Mouse (Mus musculus) fibroblast of lung, adult 2 months (primary cell): ENCODE measurements around the gene Palm3.

Experiments used
- DNase-seq: peaks from one replicate; pipeline ENCODE4 v3.0.0-alpha.2; 2011; ENCODE audit warnings: low read depth

The Palm3 gene

DNA sequence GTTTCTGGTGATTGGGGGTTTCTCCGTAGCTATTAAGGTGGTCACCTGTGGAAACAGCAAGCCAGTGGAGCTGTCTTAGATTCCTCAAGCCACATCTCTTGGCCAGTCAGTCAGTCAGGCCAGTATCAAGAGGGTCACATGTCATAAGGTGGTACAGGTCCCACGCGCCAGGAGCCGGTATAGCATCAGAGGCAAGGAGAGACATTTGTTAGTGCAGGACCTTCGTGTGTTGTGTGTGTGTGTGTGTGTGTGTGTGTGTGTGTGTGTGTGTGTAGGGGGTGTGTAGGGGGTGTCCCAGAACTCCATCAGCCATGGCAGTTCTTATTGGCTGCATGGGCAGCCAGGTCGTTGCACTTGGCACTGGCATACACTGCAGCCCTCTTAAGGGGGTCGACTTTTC is 46.6 kb downstream of the Palm3 start:
- DNase-seq = no peak

DNA sequence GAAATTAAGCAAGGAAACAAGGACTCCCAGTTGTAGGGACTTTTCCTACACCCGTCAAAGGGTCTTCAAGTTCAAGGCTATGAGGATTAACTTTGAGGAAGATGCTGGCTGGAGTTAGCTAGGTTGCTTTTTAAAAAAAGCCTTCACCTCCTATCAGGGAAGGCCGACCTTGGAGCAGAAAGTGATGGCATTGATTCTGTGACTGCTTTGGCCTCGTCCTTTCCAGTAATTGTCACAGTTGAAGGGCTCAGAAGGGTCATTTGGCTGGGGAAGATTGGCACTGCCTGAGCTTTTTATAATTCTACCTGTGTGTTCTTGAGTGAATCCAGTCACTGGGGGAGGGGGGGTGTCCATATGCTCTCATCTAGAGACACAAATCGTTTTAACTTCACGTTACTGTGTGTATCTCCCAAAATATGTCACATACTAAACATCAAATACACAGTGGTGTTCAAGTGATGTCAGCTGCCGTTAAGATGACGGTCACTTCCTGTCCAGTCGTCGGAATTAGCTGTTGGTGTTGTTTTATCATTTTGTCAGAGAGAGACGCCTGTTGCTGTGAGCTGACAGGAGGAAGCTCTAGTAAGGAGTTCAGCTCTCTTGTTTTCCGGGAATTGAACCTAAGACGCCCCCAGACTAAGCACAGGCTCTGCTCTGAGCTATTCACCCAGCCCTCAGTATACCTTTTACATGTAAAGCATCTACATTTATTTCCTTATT is 47.2 kb downstream of the Palm3 start:
- DNase-seq = no peak

DNA sequence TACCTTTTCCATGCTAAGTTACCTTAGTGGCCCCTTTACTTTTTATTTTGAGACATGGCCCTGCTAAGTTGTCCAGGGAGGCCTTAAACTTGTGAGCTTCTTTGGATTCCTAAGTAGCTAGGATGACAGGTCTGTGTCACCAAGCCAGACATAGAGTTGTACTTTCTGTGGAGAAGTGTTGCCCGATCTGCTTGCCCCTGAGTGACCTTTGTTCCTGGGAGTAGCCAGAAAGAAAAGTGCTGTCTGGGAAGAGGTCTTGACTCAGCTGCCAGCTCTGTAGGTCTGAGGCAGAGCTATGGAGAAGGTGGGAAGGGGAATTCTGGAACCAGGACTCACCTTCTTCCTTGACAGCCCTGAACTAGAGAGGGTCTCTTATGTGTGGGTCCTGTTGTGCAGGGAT is 47.9 kb downstream of the Palm3 start:
- no peak for DNase-seq

DNA sequence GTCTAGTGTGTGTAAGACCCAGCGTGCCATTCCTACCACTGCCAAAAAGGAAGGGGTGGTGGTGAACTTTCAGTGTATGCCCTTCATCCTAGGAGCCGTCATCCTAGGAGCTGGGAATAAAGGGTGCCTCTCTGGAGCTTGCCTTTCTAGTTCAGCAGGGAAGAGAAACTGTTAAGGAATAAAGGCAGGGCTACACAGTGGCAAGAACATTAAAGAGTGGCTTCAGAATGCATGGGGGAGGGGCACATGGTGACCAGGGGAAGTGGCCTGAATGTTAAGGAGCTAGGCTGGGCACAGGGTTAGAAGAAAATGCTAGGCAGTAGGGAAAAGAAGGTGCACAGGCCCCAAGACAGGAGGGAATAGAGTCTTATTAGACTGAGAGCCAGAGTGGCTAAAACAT is 48.5 kb downstream of the Palm3 start:
- DNase-seq = no peak

DNA sequence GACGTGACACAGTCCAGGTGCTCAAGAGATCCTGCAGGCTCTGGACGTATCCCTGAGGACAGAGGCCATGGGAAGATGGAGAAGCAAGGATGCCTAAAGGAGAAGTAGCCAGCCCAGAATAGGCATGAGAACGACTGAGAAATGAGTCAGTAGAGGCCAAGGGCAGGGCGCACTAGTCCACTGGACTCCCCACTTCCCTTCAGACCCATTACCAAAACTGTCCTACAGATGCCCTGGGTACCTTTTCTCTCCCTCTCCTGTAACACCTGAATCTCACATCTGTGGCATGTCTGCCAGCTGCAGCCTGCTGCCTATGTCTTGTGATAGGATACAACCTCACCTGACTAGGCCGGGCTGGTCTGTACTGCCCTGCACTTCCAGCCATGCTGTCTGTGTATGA is 49.0 kb downstream of the Palm3 start:
- no peak for DNase-seq

DNA sequence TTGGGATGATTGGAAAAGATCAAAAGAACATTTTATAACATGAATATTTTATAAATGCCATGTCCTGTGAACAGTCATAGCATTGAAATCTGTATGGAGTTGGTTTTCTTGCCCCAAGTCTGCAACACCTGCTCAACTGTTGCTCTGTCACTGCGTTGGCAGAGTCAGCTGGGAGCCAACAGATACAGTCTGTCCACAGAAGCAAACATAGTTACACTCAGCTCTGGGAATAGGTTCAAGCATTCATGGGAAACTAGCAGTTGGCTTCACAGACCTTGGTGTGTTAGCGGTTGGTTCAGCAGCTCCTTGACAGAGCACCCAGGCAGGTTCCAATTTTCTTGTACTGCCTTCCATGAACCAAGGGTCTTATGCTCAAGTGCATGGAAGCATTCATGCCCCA is 49.4 kb downstream of the Palm3 start:
- DNase-seq = peak; percentile 80

DNA sequence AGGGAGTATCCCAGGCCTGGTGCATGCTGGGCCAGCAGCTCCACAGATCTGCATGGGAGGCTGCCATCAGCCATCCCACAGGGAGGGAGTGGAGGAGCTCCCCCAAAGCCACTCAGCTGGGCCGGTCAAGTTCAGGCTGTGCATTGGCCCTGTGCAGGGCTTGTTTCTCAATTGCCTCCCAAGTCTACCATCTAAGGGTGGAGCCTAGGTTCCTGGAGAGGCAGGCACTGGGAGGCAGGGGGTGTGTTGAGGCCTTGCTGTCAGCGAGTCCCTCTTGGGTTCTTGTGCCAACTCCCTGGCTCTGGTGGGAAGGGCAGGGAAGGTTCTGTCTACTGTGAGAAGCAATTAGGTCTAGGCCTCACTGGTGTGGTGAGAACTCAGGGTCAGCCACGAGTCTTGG is 50.6 kb downstream of the Palm3 start:
- DNase-seq = peak; percentile 38

DNA sequence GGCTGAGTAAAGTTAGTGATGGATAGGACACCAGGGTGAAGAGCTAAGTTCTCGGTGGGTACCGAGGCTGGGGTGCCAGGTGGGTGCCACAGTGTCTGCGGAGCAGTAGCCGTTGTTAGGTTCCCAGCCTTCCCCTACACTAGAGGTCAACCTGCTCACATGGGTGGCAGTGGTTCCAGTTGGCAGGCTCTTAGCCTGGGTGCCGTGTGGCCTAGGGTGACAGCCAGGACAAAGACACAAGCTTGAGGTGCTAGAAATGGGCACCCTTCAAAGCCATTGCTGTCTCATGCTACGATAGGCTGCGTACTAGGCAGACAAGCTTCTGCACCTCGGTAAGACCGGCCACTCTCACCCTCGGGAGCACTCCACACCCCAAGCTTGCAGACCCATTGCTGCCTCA is 51.0 kb downstream of the Palm3 start:
- no peak for DNase-seq

DNA sequence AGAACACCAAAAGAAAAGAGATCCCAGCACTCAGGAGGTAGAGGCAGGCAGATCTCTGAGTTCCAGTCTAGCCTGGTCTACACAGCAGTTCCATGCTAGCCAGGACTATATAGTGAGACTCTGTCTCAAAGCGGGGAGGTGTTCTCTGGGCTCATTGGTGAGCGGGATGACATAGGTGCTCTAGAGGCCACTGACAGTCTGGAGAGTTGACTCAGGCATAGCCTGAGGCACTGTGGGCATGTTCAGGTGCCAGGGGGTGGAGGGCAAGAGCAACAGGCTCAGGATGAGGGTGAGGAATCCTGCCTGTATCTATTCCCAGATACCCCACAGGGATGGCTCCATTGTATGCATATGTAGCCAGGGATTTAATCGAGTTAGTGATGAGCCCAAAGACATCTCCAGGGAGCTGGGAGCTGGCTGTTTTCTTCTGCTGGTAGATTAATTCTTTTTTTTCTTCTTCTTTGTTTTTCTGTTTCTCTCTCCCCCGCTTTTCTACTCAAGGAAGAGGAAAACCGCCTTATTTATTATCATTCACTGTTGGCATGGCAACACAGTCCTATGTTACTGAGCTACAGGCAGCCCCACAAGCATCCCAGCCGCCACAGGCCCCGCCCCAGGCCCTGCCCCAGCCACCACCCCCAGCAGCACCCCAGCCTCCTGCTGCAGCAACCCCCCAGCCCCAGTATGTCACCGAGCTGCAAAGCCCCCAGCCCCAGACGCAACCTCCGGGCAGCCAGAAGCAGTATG is 52.1 kb downstream of the Palm3 start:
- DNase-seq = no peak

DNA sequence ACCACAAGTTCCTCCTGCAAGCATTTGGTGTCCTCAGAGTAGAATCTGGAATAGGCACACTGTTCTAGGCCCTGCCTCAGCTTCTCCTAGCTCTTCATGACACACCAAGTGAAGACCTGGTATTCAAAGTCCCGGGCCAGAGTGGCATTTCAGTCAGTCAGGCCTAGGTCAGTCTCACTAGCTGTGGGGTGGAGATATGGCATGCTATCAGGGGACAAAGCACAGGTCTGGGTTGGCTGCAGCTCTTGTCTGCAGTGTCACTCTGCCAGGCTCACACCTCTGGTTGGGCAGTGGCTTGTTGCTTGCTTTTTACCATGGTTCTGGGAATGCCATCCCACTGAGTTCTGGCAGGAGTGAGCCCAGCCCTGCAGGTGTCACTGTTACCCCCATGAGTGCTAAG is 55.1 kb downstream of the Palm3 start:
- no peak for DNase-seq

DNA sequence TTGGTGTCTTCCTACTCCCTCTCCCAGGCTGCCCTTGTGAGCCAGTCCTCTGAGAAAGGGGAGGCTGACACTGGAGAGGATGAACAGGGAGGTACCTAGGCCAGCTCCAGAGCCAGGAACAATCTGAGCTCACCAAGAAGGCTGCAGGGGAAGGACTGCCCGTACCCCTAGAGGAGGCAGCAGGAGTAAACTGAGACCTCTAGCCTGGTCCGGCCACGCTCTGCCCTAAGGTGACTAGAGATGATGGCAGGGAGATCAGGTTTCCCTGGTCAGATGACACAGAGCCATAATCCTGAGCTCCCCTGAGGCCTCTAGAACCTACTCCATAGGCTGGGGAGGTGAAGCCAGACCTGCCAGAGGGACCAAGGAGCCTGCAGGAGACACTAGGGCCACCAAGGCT is 55.6 kb downstream of the Palm3 start:
- no peak for DNase-seq

DNA sequence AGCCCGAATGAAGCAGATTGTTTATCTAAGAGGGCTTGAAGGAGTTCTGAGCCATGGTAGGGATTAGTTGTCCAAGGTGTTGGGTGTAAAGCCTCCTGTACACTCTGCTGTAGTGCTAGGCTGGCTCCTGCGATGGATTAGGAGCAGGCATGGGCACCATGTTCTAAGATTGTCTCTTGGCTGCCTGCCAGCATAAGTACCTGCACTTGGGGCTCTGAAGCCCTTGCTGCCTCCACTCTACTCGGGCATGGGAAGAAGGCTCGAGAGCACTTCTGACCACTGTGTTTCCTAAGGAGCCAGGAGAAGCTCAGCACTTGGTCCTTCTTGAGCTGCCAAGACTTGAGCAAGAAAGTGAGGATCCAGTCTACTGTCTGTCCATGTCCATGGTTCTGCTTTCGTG is 57.9 kb downstream of the Palm3 start:
- DNase-seq = no peak
